Mouse (Mus musculus) kidney, adult 2 months (tissue): ENCODE results near the gene Mall.

Experiments used
- CTCF ChIP-seq: fragments of 200-500 bp; conservative IDR thresholded peaks from 2 replicates; pipeline ENCODE4 v1.5.1; 2011; ENCODE audit warnings: low read depth, mild to moderate bottlenecking, control low read depth, low read length, moderate library complexity, mixed read lengths; ENCODE audit not compliant: insufficient read depth, insufficient read length
- POLR2A ChIP-seq: fragments of 200-500 bp; IDR thresholded peaks from one replicate; pipeline ENCODE4 v1.6.1; 2011; ENCODE audit warnings: low read depth, low read length, control low read depth

DNA sequence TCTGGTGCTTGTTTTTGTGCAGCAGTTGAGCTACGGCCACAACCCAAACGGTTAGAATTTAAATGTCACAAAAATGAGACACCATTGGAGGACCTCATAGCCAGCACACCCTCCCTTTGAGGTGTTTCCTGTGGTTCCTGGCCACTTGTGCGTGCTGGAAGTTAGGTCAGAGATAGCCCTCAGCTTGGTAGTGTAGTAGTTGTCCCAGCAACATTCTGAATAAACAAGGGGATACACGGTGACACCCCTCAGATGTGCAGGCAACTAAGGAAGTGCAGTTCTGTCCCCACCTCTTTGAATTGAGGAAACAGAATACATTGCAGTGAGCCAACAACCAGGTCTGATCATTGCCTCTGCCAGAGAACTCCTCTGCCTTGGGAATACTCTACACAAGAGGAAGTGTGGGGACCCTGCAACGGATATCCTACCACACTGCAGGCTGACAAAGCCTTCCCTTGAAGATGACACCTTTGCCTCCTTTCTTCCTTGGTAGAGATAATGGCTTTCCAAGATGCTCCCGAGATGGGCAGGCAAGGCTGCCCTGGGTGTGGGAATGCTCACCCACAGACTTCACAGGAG lies 7.0 kb upstream of the Mall start:
- TF ChIP-seq CTCF, result no peak
- no peak for TF ChIP-seq POLR2A
